Mouse (Mus musculus) left cerebral cortex, adult 8-10 months (tissue): ENCODE results near the gene Wdr46. TPM values are rescaled to one million over a fixed set of nuclear protein-coding genes. Genes with fewer than 3 reads are reported as not detected.

Experiments
- DNase-seq, 2 experiments: peaks; one replicate each; pipeline ENCODE4 v3.0.0; 2022; ENCODE audit warnings: low spot score in 2 of 2
- total RNA-seq, 4 experiments: library from RNA; stranded (reverse); gene quantifications; 2 replicates each; pipeline ENCODE4 v1.2.4; 2022

The Wdr46 gene
- total RNA-seq, 4 experiments from 2014 or later, result 10.9 to 14.7 (median 13.7) TPM

- no peak for DNase-seq
These were observed 12.1 kb upstream of the Wdr46 start for GRCm38 (mm10) chr17:33928251-33928947.

- DNase-seq, result peak; percentile 87 to 89
These were observed 10.8 kb upstream of the Wdr46 start, which contains the start of gene Rgl2 for GRCm38 (mm10) chr17:33929371-33930279. Rgl2 (plus strand) TSS chr17:33929543.

- peak in 1 of 2 experiments; percentile 68 for DNase-seq
These were observed 9.9 kb upstream of the Wdr46 start for GRCm38 (mm10) chr17:33930280-33931158.

DNA sequence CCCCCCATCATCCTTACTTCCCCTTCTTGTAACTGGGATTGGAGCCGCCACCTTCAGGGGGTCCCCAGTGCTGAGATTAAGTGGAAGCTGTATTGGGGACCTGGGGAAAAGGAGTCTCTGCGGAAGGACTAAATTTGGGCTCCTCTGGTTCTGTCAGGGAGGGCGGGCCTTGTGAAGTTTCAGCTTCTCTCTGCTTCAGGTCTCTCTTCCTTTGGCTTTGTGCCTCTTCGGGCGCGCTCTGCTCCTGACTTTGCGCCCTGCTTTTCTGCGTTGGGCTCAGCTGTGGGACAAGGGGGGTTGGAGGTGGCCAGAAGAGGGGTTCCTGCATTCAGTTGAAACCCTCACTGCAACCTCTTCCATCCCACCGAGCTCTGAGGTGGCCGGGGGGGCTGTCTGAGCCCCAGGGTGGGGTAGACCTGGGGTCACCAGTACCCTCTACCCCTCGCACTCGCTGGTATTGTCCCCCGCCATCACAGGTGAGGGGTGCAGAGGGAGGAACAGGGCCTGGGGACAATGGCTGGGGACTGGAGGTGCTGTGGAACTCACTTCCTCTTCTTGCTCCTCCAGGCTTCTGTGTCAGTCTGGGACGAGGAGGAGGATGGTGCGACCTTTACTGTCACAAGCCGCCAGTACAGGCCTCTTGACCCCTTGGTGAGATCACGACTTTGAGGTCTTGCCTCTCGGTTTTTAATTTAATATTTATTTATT lies 9.1 kb upstream of the Wdr46 start:
- DNase-seq, result peak in 1 of 2 experiments; percentile 22

DNA sequence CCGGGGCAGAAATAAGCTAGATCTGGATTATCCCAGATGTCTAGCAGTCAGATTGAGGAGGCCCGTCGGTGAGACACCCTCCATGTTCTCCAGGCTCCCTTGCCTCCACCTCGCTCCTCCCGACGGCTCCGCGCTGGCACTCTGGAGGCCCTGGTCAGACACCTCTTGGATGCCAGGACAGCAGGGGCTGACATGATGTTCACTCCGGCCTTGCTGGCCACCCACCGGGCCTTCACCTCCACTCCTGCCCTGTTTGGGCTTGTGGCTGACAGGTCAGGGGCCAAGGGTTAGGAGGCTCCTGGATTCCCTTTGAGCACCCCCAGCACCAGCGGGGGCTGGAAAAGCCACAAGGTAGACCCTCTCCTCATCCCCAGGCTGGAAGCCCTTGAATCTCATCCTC lies 8.5 kb upstream of the Wdr46 start:
- peak in 1 of 2 experiments; percentile 22 for DNase-seq

- DNase-seq, result no peak
These were observed 8.0 kb upstream of the Wdr46 start for GRCm38 (mm10) chr17:33932448-33932847.

DNA sequence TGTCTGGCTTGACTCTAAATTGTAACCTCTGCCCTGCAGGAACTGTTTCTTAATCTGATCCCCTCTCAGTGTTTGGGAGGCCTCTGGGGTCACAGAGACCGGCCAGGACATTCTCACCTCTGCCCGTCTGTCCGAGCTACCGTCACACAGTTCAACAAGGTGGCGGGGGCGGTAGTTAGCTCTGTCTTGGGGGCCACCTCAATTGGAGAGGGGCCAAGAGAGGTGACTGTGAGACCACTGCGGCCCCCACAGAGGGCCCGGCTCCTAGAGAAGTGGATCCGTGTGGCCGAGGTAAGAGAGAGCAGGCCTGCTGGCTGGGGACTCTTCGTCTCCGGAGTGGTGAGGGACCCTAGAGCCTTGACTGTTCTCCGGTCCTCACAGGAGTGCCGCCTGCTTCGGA lies 7.5 kb upstream of the Wdr46 start:
- peak in 1 of 2 experiments; percentile 17 for DNase-seq

DNA sequence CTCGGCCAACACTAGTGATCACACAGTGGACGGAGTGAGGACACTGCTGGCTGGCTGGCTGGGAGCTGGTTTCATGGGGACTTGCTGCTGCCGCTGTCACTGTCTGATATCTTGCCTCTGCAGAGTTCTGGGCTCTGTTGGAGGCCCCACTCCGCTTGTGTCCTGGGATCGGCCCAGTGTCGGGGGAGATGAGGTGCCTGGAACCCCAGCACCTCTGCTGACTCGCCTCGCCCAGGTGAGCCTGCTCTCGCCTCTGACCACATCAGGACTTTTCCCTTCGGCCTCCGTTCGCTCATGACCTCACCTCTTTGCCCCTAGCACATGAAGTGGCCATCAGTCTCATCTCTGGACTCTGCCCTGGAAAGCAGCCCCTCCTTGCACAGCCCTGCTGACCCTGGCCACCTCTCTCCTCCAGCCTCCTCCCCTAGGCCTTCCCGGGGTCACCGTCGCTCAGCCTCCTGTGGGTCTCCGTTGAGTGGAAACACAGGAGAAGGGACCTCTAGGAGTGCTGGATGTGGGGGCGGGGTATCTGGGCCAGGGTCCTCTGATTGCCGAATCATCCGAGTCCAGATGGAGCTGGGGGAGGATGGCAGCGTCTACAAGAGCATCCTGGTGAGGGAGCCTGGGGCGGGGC lies 4.9 kb upstream of the Wdr46 start:
- DNase-seq, result no peak

- DNase-seq, result no peak
These were observed 3.5 kb upstream of the Wdr46 start for GRCm38 (mm10) chr17:33936993-33937392.

DNA sequence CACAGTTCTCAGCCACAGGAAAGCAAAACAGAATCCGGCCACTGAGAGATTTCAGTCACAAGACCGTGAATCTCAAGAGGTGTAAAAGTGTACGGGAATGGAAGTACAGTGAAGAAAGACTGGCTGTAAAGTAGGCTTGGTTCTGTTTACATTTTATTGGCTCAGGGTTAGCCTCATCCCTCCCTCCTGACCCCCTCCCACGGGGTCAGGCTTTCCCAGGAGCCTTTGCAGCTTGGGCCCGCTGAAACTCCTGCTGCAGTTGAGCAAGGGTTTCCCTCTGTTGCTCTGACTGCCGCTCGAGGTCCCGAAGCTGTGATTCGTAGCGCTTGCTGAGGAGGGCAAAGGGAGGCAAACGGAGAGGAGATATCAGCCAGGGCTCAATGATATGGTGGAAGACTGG lies 1.7 kb upstream of the Wdr46 start:
- no peak for DNase-seq

DNA sequence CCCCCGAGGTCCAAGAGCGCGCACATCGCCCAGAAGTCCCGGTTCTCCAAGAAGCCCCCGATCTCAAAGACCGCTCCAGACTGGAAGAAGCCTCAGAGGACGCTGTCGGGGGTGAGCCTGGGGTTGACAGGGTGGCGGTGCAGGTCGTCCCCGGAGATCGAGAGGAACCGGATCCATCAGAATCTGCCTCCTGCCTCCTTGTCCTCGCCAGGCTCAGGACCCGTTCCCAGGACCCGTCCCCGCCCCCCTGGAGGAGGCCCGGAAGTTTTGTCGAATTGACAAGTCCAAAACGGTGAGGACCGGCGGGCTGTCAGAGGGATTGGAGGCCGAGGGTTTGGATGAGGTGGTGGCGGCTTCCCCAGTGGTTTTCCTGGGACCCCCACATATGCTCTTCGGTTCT lies 521 bp downstream of the Wdr46 start:
- no peak for DNase-seq

GRCm38 (mm10) chr17:33941381-33941780 lies 921 bp downstream of the Wdr46 start:
- DNase-seq, result no peak

- DNase-seq, result no peak
These were observed 3.0 kb downstream of the Wdr46 start for GRCm38 (mm10) chr17:33943454-33943853.

- DNase-seq, result no peak
These were observed 7.1 kb downstream of the Wdr46 start for GRCm38 (mm10) chr17:33947430-33948089.

DNA sequence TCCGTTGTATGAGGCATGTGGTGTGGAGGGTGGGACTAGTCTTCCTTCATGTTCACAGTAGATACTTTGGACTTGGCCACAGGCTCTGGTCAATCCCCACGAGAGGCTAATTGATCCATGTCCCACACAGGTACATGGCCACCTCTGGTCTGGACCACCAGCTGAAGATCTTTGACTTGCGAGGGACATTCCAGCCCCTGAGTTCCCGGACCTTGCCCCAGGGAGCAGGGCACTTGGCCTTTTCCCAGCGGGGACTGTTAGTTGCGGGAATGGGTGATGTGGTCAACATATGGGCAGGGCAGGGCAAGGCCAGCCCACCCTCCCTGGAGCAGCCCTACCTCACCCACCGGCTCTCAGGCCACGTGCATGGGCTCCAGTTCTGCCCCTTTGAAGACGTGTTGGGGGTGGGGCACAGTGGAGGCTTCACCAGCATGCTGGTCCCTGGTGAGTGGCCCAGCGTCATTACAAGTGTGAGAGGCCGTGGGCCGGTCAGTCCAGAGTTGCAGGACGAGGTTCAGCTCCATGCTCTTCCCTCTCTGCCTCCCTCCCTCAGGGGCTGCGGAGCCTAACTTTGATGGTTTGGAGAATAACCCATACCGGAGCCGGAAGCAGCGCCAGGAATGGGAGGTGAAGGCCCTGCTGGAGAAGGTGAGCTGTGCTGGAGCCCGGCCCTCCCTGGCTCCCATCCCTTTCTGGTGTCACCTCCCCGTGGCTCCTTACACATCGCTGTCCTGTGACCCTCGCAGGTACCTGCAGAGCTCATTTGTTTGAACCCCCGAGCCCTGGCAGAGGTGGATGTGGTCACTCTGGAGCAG lies 7.8 kb downstream of the Wdr46 start:
- no peak for DNase-seq

GRCm38 (mm10) chr17:33948905-33949537 lies 8.6 kb downstream of the Wdr46 start:
- DNase-seq, result no peak

- no peak for DNase-seq
These were observed 9.7 kb downstream of the Wdr46 start for GRCm38 (mm10) chr17:33950131-33950625.
